In genomic region chr2:145949475-145950068, GRCm38 (mm10) we compare ENCODE assay signal across 15 mouse cellular contexts. TPM values are rescaled to one million over a fixed set of nuclear protein-coding genes. Genes with fewer than 3 reads are reported as not detected.
DNase-seq lines count a peak whose midpoint lies in the region; ATAC-seq and TF ChIP-seq lines count a peak whose summit lies in the region.
"Had no signal": no experiment of that assay in that cellular context is flagged by ENCODE, and none has a peak within 500 bp of the region (broad histone marks: within the 10 kb centered on the region; RNA-seq: fewer than 3 reads in every experiment).

No protein-coding gene starts in this region.

- no peak for ATAC-seq in forebrain, embryonic 11.5 days (replicated peaks; ENCODE audit: low FRiP score)
- 0 out of 2 replicates have a peak, but pooled peaks have one; percentile 34 for ATAC-seq in forebrain, postnatal 0 days
- ATAC-seq in neural tube, embryonic 14.5 days (ENCODE audit: low read depth), result peak; percentile 73
- ATAC-seq: intestine, embryonic 16.5 days; liver, postnatal 0 days had no signal

- DNase-seq in forebrain, embryonic 11.5 days (ENCODE audit: low spot score), result no peak
- no peak for DNase-seq in forebrain, postnatal 0 days
- DNase-seq in midbrain, embryonic 10.5 days (ENCODE audit: low spot score), result peak; percentile 20
- no peak for DNase-seq in layer of hippocampus, adult 9-10 months (ENCODE audit: low spot score)
- DNase-seq in spleen, adult 12 weeks (ENCODE audit: low spot score), result no peak
- no peak for DNase-seq in ovary, postnatal 10 days (ENCODE audit: low spot score)
- DNase-seq: cerebellum, adult 11 months; heart, postnatal 10 days; kidney, postnatal 14 days; liver, postnatal 0 days; thymus, adult 18-20 months had no signal

- H3K4me3 ChIP-seq in forebrain, embryonic 11.5 days (ENCODE audit: low read depth, low read length), result no peak overlapping the region
- H3K4me3 ChIP-seq in forebrain, postnatal 0 days (ENCODE audit: low read depth, low read length), result no peak overlapping the region
- no peak overlapping the region for H3K4me3 ChIP-seq in midbrain, embryonic 10.5 days
- H3K4me3 ChIP-seq in neural tube, embryonic 14.5 days (ENCODE audit: low read depth, low read length), result no peak overlapping the region
- H3K4me3 ChIP-seq: limb, embryonic 12.5 days had no signal

- H3K9ac ChIP-seq in forebrain, embryonic 11.5 days (ENCODE audit: low read length), result peak overlapping the region; percentile 13; the same call in 1 of the 2 replicates
- H3K9ac ChIP-seq in forebrain, postnatal 0 days, result no peak overlapping the region
- 0 out of 2 replicates have a peak overlapping the region, but pooled peaks have one; percentile 17 for H3K9ac ChIP-seq in neural tube, embryonic 14.5 days (replicated peaks; ENCODE audit: low read depth, low read length)
- H3K9ac ChIP-seq: limb, embryonic 12.5 days; liver, postnatal 0 days had no signal

- H3K27me3 ChIP-seq in forebrain, embryonic 11.5 days (ENCODE audit: control insufficient read depth, insufficient read depth, low read length), result no peaks in the 10 kb centered on the region; the same call in 1 of the 2 replicates
- no peaks in the 10 kb centered on the region for H3K27me3 ChIP-seq in forebrain, postnatal 0 days (ENCODE audit: insufficient read depth, low read length)
- H3K27me3 ChIP-seq in midbrain, embryonic 10.5 days (ENCODE audit: low read depth, poor library complexity, severe bottlenecking), result peaks cover 14% of the 10 kb centered on the region
- no peaks in the 10 kb centered on the region for H3K27me3 ChIP-seq in neural tube, embryonic 14.5 days (ENCODE audit: control insufficient read depth, insufficient read depth, low read length)

- 48% methylated on average over 11 of the region's 11 CpGs for WGBS in forebrain, embryonic 11.5 days
- WGBS in forebrain, postnatal 0 days, result 22% methylated on average over 11 of the region's 11 CpGs
- 52% methylated on average over 11 of the region's 11 CpGs for WGBS in midbrain, embryonic 10.5 days
- WGBS in neural tube, embryonic 14.5 days, result 14% methylated on average over 11 of the region's 11 CpGs

- no peaks in the 10 kb centered on the region for H3K36me3 ChIP-seq in forebrain, embryonic 11.5 days (ENCODE audit: control insufficient read depth, insufficient read depth, low read length)
- H3K36me3 ChIP-seq in forebrain, postnatal 0 days (ENCODE audit: insufficient read depth), result no peaks in the 10 kb centered on the region
- H3K36me3 ChIP-seq in midbrain, embryonic 10.5 days, result no peaks in the 10 kb centered on the region
- H3K36me3 ChIP-seq in neural tube, embryonic 14.5 days (ENCODE audit: control insufficient read depth, insufficient read depth, low read length), result no peaks in the 10 kb centered on the region
- H3K36me3 ChIP-seq: limb, embryonic 12.5 days had no signal

- H3K4me1 ChIP-seq in forebrain, embryonic 11.5 days (replicated peaks; ENCODE audit: control insufficient read depth, insufficient read depth, low read length), result peaks cover 5% of the 10 kb centered on the region; the same call in 1 of the 2 replicates
- no peaks in the 10 kb centered on the region for H3K4me1 ChIP-seq in forebrain, postnatal 0 days (ENCODE audit: insufficient read depth)
- peaks cover 30% of the 10 kb centered on the region for H3K4me1 ChIP-seq in midbrain, embryonic 10.5 days
- H3K4me1 ChIP-seq in neural tube, embryonic 14.5 days (ENCODE audit: control insufficient read depth, insufficient read depth, low read length), result peaks cover 3% of the 10 kb centered on the region; the same call in 1 of the 2 replicates

- no peaks in the 10 kb centered on the region for H3K9me3 ChIP-seq in forebrain, embryonic 11.5 days (ENCODE audit: control insufficient read depth, low read length)
- no peaks in the 10 kb centered on the region for H3K9me3 ChIP-seq in forebrain, postnatal 0 days (ENCODE audit: low read length)
- H3K9me3 ChIP-seq in midbrain, embryonic 10.5 days (replicated peaks), result no peaks in the 10 kb centered on the region
- H3K9me3 ChIP-seq in neural tube, embryonic 14.5 days (ENCODE audit: control insufficient read depth, low read length), result no peaks in the 10 kb centered on the region
- H3K9me3 ChIP-seq: limb, embryonic 12.5 days had no signal

- no peak overlapping the region for H3K27ac ChIP-seq in forebrain, embryonic 11.5 days (ENCODE audit: low read depth, low read length)
- no peak overlapping the region for H3K27ac ChIP-seq in forebrain, postnatal 0 days (ENCODE audit: low read depth, low read length)
- H3K27ac ChIP-seq in midbrain, embryonic 10.5 days (replicated peaks), result peak overlapping the region; percentile 64
- peak overlapping the region; percentile 16; the same call in 1 of the 2 replicates for H3K27ac ChIP-seq in neural tube, embryonic 14.5 days (ENCODE audit: low read depth, low read length)
- H3K27ac ChIP-seq: limb, embryonic 12.5 days had no signal

- no peak overlapping the region for H3K4me2 ChIP-seq in forebrain, embryonic 11.5 days (ENCODE audit: low read depth, low read length, severe bottlenecking)
- H3K4me2 ChIP-seq in forebrain, postnatal 0 days (ENCODE audit: low read depth), result no peak overlapping the region
- no peak overlapping the region for H3K4me2 ChIP-seq in neural tube, embryonic 14.5 days (ENCODE audit: low read depth, low read length)
- H3K4me2 ChIP-seq: limb, embryonic 12.5 days had no signal

- no peak for TF ChIP-seq CTCF in forebrain, postnatal 0 days (IDR thresholded peaks at IDR 0.05; ENCODE audit: low read depth)

RNA-seq across cellular contexts. Expression of gene Crnkl1, which starts 14.8 kb away (rescaled TPM):
- polyA plus RNA-seq in forebrain, embryonic 11.5 days (2014; fragmentation: Nextera tagmentation; extraction: Ambion mirVana), result 40.9 and 45.0 TPM in 2 replicates
- 24.5 and 30.5 TPM in 2 replicates for total RNA-seq in forebrain, postnatal 0 days (2014; rRNA removed)
- polyA plus RNA-seq in forebrain, postnatal 0 days (2015; fragmentation: Nextera tagmentation; extraction: Ambion mirVana), result 13.0 and 15.5 TPM in 2 replicates
- 34.7 and 38.7 TPM in 2 replicates for polyA plus RNA-seq in midbrain, embryonic 10.5 days (2016; fragmentation: Nextera tagmentation; extraction: Ambion mirVana)
- polyA plus RNA-seq in neural tube, embryonic 14.5 days (2014; fragmentation: Nextera tagmentation; extraction: Ambion mirVana), result 26.1 and 28.7 TPM in 2 replicates

RNA-seq across cellular contexts. Expression of gene Cfap61, which starts 15.0 kb away (rescaled TPM):
- 1.4 and 1.9 TPM in 2 replicates for polyA plus RNA-seq in forebrain, embryonic 11.5 days (2014; fragmentation: Nextera tagmentation; extraction: Ambion mirVana)
- 2.5 and 7.4 TPM in 2 replicates for total RNA-seq in forebrain, postnatal 0 days (2014; rRNA removed)
- polyA plus RNA-seq in forebrain, postnatal 0 days (2015; fragmentation: Nextera tagmentation; extraction: Ambion mirVana), result 2.3 and 3.9 TPM in 2 replicates
- 0.75 and 0.78 TPM in 2 replicates for polyA plus RNA-seq in midbrain, embryonic 10.5 days (2016; fragmentation: Nextera tagmentation; extraction: Ambion mirVana)
- polyA plus RNA-seq in neural tube, embryonic 14.5 days (2014; fragmentation: Nextera tagmentation; extraction: Ambion mirVana), result 2.6 and 4.9 TPM in 2 replicates
- total RNA-seq: gastrocnemius, adult 18-20 months had no signal
- polyA plus RNA-seq: liver, postnatal 0 days had no signal

RNA-seq across cellular contexts. Expression of gene Naa20, which starts 47.7 kb away (rescaled TPM):
- polyA plus RNA-seq in forebrain, embryonic 11.5 days (2014; fragmentation: Nextera tagmentation; extraction: Ambion mirVana), result 142 and 144 TPM in 2 replicates
- 124 and 145 TPM in 2 replicates for total RNA-seq in forebrain, postnatal 0 days (2014; rRNA removed)
- polyA plus RNA-seq in forebrain, postnatal 0 days (2015; fragmentation: Nextera tagmentation; extraction: Ambion mirVana), result 152 and 176 TPM in 2 replicates
- polyA plus RNA-seq in midbrain, embryonic 10.5 days (2016; fragmentation: Nextera tagmentation; extraction: Ambion mirVana), result 150 and 151 TPM in 2 replicates
- polyA plus RNA-seq in neural tube, embryonic 14.5 days (2014; fragmentation: Nextera tagmentation; extraction: Ambion mirVana), result 145 and 151 TPM in 2 replicates

Comparison
In these comparisons a context has a peak if more than half of its experiments do, and no peak if none do; other contexts are left out.
1. H3K27ac ChIP-seq: peak in midbrain, embryonic 10.5 days (single experiment) and neural tube, embryonic 14.5 days (single experiment); none in forebrain, embryonic 11.5 days (single experiment) and forebrain, postnatal 0 days (single experiment).